In genomic region chr16:29990393-29990792, GRCm38 (mm10) we compare ENCODE assay signal across 12 mouse cellular contexts.
"Had no signal": no experiment of that assay in that cellular context is flagged by ENCODE, and none has a peak within 500 bp of the region (broad histone marks: within the 10 kb centered on the region; RNA-seq: fewer than 3 reads in every experiment).

No protein-coding gene starts in this region.

- H3K4me2 ChIP-seq: hindbrain, embryonic 14.5 days; kidney, embryonic 15.5 days; limb, embryonic 12.5 days; midbrain, embryonic 15.5 days; neural tube, embryonic 13.5 days had no signal

- DNase-seq: kidney, adult 11 months; kidney, postnatal 36 days; liver; lung, adult 18-20 months; thymus, postnatal 36 days had no signal

- H3K27me3 ChIP-seq: kidney, embryonic 15.5 days; limb, embryonic 12.5 days; midbrain, embryonic 15.5 days had no signal

- H3K9me3 ChIP-seq: kidney, embryonic 15.5 days; limb, embryonic 12.5 days; midbrain, embryonic 10.5 days; midbrain, embryonic 15.5 days; neural tube, embryonic 13.5 days had no signal

- H3K36me3 ChIP-seq: kidney, embryonic 15.5 days; limb, embryonic 12.5 days; midbrain, embryonic 10.5 days; midbrain, embryonic 15.5 days; neural tube, embryonic 13.5 days had no signal

- H3K9ac ChIP-seq: hindbrain, embryonic 14.5 days; kidney, embryonic 15.5 days; limb, embryonic 12.5 days; liver, embryonic 14.5 days; midbrain, embryonic 15.5 days; neural tube, embryonic 13.5 days had no signal

- H3K4me1 ChIP-seq: midbrain, embryonic 15.5 days had no signal

- H3K4me3 ChIP-seq: kidney, embryonic 15.5 days; limb, embryonic 12.5 days; midbrain, embryonic 10.5 days; midbrain, embryonic 15.5 days; neural tube, embryonic 13.5 days had no signal

- H3K27ac ChIP-seq: hindbrain, embryonic 14.5 days; kidney, embryonic 15.5 days; limb, embryonic 12.5 days; liver, embryonic 14.5 days; midbrain, embryonic 10.5 days; midbrain, embryonic 15.5 days; neural tube, embryonic 13.5 days had no signal

- ATAC-seq: midbrain, embryonic 15.5 days had no signal
